Mouse (Mus musculus) monocyte, adult 59 days (primary cell): ENCODE results near the gene Xrcc1. TPM values are rescaled to one million over a fixed set of nuclear protein-coding genes. Genes with fewer than 3 reads are reported as not detected.

Experiments
- total RNA-seq, 2 experiments: library from RNA; stranded (reverse); gene quantifications; one replicate each; pipeline ENCODE4 v1.2.4; 2023

The Xrcc1 gene
- total RNA-seq = 10 to 100 TPM; 35.1 to 39.1 TPM

GRCm38 (mm10) chr7:24546068-24546614 lies at the start of gene Xrcc1, which contains the start of gene Pinlyp:
Xrcc1 (plus strand) TSS chr7:24546289.
Pinlyp (minus strand) TSS chr7:24546118.

GRCm38 (mm10) chr7:24506838-24507725 lies 39.0 kb upstream of the Xrcc1 start, which contains the start of gene Zfp428:
Zfp428 (plus strand) TSS chr7:24507006.

DNA sequence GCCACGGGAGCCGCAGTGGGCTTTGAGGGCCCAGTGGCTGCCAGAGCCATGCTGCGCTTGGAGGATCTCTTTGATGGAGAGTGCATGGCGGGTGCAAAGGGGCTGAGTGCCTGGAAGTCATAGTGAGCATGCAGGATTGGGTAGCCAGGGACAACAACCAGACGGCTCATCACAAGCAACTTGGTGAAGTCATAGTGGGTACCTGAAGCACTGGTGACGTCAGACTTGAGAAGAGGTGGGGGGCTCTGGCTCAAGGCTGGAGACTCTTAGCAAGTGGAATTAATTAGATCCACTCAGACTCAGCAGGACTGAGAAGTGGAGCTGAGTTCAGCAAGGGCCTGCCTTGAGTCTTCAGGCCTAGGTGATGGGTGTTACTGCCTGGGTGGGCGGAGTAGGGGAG lies 33.7 kb upstream of the Xrcc1 start, which contains the start of gene AC161166.1:
Gene AC161166.1, minus strand, starts transcription at position 101 of the 400 bp plus-strand sequence.

DNA sequence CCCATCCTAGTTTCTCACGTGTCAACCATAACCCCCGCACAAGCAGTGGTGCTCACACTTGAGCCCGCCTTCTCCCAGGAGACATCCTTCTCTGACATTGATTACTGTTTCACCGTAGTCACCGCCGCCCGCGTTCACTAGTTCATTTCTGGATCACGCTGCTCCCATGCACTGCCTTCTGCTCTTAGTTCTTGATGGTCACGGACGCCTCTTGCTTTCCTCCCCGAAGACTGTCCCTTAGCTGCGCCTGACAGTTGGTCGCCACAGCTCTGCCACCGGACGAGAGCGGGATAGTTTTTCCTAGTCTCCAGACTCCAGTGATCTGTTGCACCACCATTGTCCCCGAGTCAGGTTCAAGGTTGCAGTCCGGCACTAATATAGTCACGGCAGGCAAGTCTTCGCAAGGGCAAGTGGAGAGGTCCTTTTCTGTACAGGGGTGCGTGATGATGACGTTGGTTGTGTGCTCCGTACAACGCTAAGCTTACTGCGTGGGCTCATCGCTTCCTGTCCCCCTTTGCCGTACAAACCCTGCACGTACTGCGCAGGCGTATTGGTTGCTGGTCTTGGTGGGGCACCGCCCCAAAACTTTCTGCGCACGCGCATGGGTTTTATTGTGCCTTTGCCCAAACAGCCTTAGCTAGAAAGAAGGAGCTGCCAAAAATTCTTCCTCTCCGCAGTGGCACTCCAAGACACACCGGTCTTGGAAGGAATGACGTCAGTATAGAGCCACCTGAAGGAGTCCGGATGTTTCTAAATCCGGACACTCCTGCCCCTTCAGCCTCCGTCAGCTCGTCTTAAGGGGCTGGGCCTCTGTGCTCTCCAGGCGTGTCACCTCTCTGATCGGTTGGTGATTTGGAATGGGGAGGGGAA lies 15.8 kb upstream of the Xrcc1 start, which contains the start of gene Irgq:
Gene Irgq, plus strand, starts transcription at position 628 of the 870 bp plus-strand sequence.

GRCm38 (mm10) chr7:24587330-24588105 lies 41.4 kb downstream of the Xrcc1 start, which contains the start of the genes Ethe1 and Zfp575:
Ethe1 (plus strand) TSS chr7:24587543.
Zfp575 (minus strand) TSS chr7:24587641.

GRCm38 (mm10) chr7:24610144-24610878 lies 64.2 kb downstream of the Xrcc1 start, which contains the start of gene Phldb3:
Phldb3 (plus strand) TSS chr7:24610763.

Other genes starting within 250 kb of the Xrcc1 start
- 1 to 10 TPM; 5.7 to 8.2 TPM for gene Zfp61, start 245.1 kb upstream of the Xrcc1 start, total RNA-seq
- gene Zfp94, start 229.6 kb upstream of the Xrcc1 start, total RNA-seq = 1 to 10 TPM; 1.8 to 2.2 TPM
- not detected for gene Tescl, start 212.4 kb upstream of the Xrcc1 start, total RNA-seq
- gene Lypd5, start 197.1 kb upstream of the Xrcc1 start, total RNA-seq = not detected
- gene Kcnn4, start 176.0 kb upstream of the Xrcc1 start, total RNA-seq = 10 to 100 TPM; 12.7 to 20.6 TPM
- gene Smg9, start 146.7 kb upstream of the Xrcc1 start, total RNA-seq = 10 to 100 TPM; 55.8 to 62.5 TPM
- 1 to 10 TPM; 3.3 to 8.2 TPM for gene Irgc1, start 94.0 kb upstream of the Xrcc1 start, total RNA-seq
- 100 to 1,000 TPM; 744 to 846 TPM for gene Plaur, start 83.8 kb upstream of the Xrcc1 start, total RNA-seq
- not detected for gene Cadm4, start 64.3 kb upstream of the Xrcc1 start, total RNA-seq
- gene Zfp428, start 39.3 kb upstream of the Xrcc1 start, total RNA-seq = under 1 TPM; 0.55 to 0.61 TPM
- gene AC161166.1, start 33.8 kb upstream of the Xrcc1 start, total RNA-seq = not detected
- gene Irgq, start 15.6 kb upstream of the Xrcc1 start, total RNA-seq = 1 to 10 TPM; 6.0 to 6.3 TPM
- gene Pinlyp, start 171 bp upstream of the Xrcc1 start, total RNA-seq = not detected
- gene Ethe1, start 41.3 kb downstream of the Xrcc1 start, total RNA-seq = 10 to 100 TPM; 34.1 to 40.4 TPM
- gene Zfp575, start 41.4 kb downstream of the Xrcc1 start, total RNA-seq = not detected
- gene Phldb3, start 64.5 kb downstream of the Xrcc1 start, total RNA-seq = 1 to 10 TPM; 7.5 to 7.8 TPM
- gene Lypd3, start 90.3 kb downstream of the Xrcc1 start, total RNA-seq = not detected
- gene Tex101, start 130.4 kb downstream of the Xrcc1 start, total RNA-seq = not detected
- under 1 TPM in 1 of 2 experiments, not detected in 1; 0.45 TPM for gene BC049730, start 163.0 kb downstream of the Xrcc1 start, total RNA-seq
- under 1 TPM; 0.67 to 0.92 TPM for gene Gm4763, start 180.6 kb downstream of the Xrcc1 start, total RNA-seq
- gene Cd177, start 214.0 kb downstream of the Xrcc1 start, total RNA-seq = 100 to 1,000 TPM; 165 to 189 TPM
- gene Ceacam10, start 230.9 kb downstream of the Xrcc1 start, total RNA-seq = not detected